Mouse (Mus musculus) forebrain, embryonic 16.5 days (tissue): ENCODE results near the gene Rgma. TPM values are rescaled to one million over a fixed set of nuclear protein-coding genes. Genes with fewer than 3 reads are reported as not detected.

Experiments
- ATAC-seq: fragments of 200-750 bp; cut with Nextera tagmentation; 2 replicates; pipeline ENCODE4 v1.8.0; 2017; ENCODE audit warnings: mild to moderate bottlenecking, moderate library complexity
- H3K27ac ChIP-seq: fragments of 300-500 bp; sonication (generic); 2 replicates; pipeline ENCODE4 v1.5.1; 2014; ENCODE audit warnings: low read length, control low read depth
- H3K27me3 ChIP-seq: fragments of 300-500 bp; sonication (generic); replicated peaks from 2 replicates; pipeline ENCODE4 v1.6.1; 2014; ENCODE audit warnings: low read length; ENCODE audit not compliant: control insufficient read depth, insufficient read depth
- H3K36me3 ChIP-seq: fragments of 300-500 bp; sonication (generic); 2 replicates; pipeline ENCODE4 v1.6.1; 2014; ENCODE audit not compliant: control insufficient read depth, insufficient read depth
- H3K4me1 ChIP-seq: fragments of 300-500 bp; sonication (generic); replicated peaks from 2 replicates; pipeline ENCODE4 v1.6.1; 2014; ENCODE audit warnings: low read length; ENCODE audit not compliant: control insufficient read depth, insufficient read depth
- H3K4me2 ChIP-seq: fragments of 300-500 bp; sonication (generic); 2 replicates; pipeline ENCODE4 v1.6.1; 2014; ENCODE audit warnings: mild to moderate bottlenecking, low read length, control low read depth
- H3K4me3 ChIP-seq: fragments of 300-500 bp; sonication (generic); replicated peaks from 2 replicates; pipeline ENCODE4 v1.5.1; 2014; ENCODE audit warnings: mild to moderate bottlenecking, low read length, control low read depth
- H3K9ac ChIP-seq: fragments of 300-500 bp; sonication (generic); replicated peaks from 2 replicates; pipeline ENCODE4 v1.6.1; 2014; ENCODE audit warnings: low read depth, low read length, control low read depth
- H3K9me3 ChIP-seq: fragments of 300-500 bp; sonication (generic); 2 replicates; pipeline ENCODE4 v1.6.1; 2016; ENCODE audit warnings: low read length; ENCODE audit not compliant: control insufficient read depth
- WGBS: fragments of 180-500 bp; shearing (Covaris S2); extraction: QIAGEN DNeasy Blood & Tissue Kit; methylation state at CpG from one replicate; pipeline ENCODE4 v1.1.7; 2014; 5-methylcytosine and 5-hydroxymethylcytosine counted together
- polyA plus RNA-seq: library from polyadenylated mRNA; unstranded; fragments of >200 nt; fragmentation: Nextera tagmentation; extraction: Ambion mirVana; gene quantifications from 2 replicates; pipeline ENCODE4 v1.2.1, GENCODE M21; 2015

Rgma gene
- polyA plus RNA-seq, 1 experiment from 2014 or later, result 22.2 TPM

- no peak overlapping the region for H3K9ac ChIP-seq
- no peak overlapping the region for H3K4me3 ChIP-seq
- no peak overlapping the region for H3K4me2 ChIP-seq
- ATAC-seq, result no peak; the same call in 1 of the 2 replicates
- WGBS, result 34% methylated on average over 7 of the region's 7 CpGs
- no peaks in the 10 kb centered on the region for H3K36me3 ChIP-seq
- H3K9me3 ChIP-seq, result no peaks in the 10 kb centered on the region
- H3K27me3 ChIP-seq, result no peaks in the 10 kb centered on the region
- peaks cover 8% of the 10 kb centered on the region for H3K4me1 ChIP-seq
- H3K27ac ChIP-seq, result no peak overlapping the region
Measured at GRCm38 (mm10) chr7:73365965-73366364, 9.3 kb upstream of the Rgma start.

- Histone ChIP-seq H3K36me3 (no peaks in the 10 kb centered on the region), H3K9ac (no peak overlapping the region), H3K27me3 (no peaks in the 10 kb centered on the region), H3K9me3 (no peaks in the 10 kb centered on the region), H3K4me3 (no peak overlapping the region), H3K4me2 (no peak overlapping the region), H3K4me1 (peaks cover 17% of the 10 kb centered on the region), H3K27ac (no peak overlapping the region)
- 90% methylated on average over 10 of the region's 10 CpGs for WGBS
- no peak for ATAC-seq
Measured at GRCm38 (mm10) chr7:73367681-73368464, 7.4 kb upstream of the Rgma start.

GRCm38 (mm10) chr7:73369992-73370391 is 5.3 kb upstream of the Rgma start:
- ATAC-seq, result no peak
- no peak overlapping the region for H3K4me2 ChIP-seq
- H3K4me3 ChIP-seq, result no peak overlapping the region
- peaks cover 24% of the 10 kb centered on the region for H3K4me1 ChIP-seq
- H3K9me3 ChIP-seq, result no peaks in the 10 kb centered on the region
- H3K27me3 ChIP-seq, result 0 out of 2 replicates have a peak, but pooled peaks cover 4% of the 10 kb centered on the region
- H3K36me3 ChIP-seq, result no peaks in the 10 kb centered on the region
- 87% methylated on average over 4 of the region's 4 CpGs for WGBS
- no peak overlapping the region for H3K9ac ChIP-seq
- H3K27ac ChIP-seq, result no peak overlapping the region

GRCm38 (mm10) chr7:73371587-73372321 is 3.6 kb upstream of the Rgma start:
- H3K9me3 ChIP-seq, result no peaks in the 10 kb centered on the region
- peak overlapping the region; percentile 40; the same call in 1 of the 2 replicates for H3K4me3 ChIP-seq
- H3K4me1 ChIP-seq, result peaks cover 22% of the 10 kb centered on the region
- H3K4me2 ChIP-seq, result peak overlapping the region; percentile 74
- WGBS, result 56% methylated on average over 10 of the region's 10 CpGs
- no peak for ATAC-seq
- H3K36me3 ChIP-seq, result no peaks in the 10 kb centered on the region
- H3K27me3 ChIP-seq, result 0 out of 2 replicates have a peak, but pooled peaks cover 4% of the 10 kb centered on the region
- H3K9ac ChIP-seq, result peak overlapping the region; percentile 57; the same call in 1 of the 2 replicates
- no peak overlapping the region for H3K27ac ChIP-seq

- WGBS, result 2% methylated on average over 29 of the region's 29 CpGs
- ATAC-seq, result no peak
- peak overlapping the region; percentile 40 for H3K4me3 ChIP-seq
- no peaks in the 10 kb centered on the region for H3K36me3 ChIP-seq
- H3K9me3 ChIP-seq, result no peaks in the 10 kb centered on the region
- 0 out of 2 replicates have a peak, but pooled peaks cover 4% of the 10 kb centered on the region for H3K27me3 ChIP-seq
- H3K4me1 ChIP-seq, result peaks cover 29% of the 10 kb centered on the region
- no peak overlapping the region for H3K27ac ChIP-seq
- H3K9ac ChIP-seq, result peak overlapping the region; percentile 57
- H3K4me2 ChIP-seq, result peak overlapping the region; percentile 74
Measured at GRCm38 (mm10) chr7:73372352-73372970, 2.8 kb upstream of the Rgma start.

GRCm38 (mm10) chr7:73374727-73375126 is 582 bp upstream of the Rgma start:
- Histone ChIP-seq H3K4me2 (peak overlapping the region; percentile 87), H3K36me3 (no peaks in the 10 kb centered on the region), H3K4me1 (peaks cover 41% of the 10 kb centered on the region), H3K4me3 (peak overlapping the region; percentile 73), H3K27me3 (0 out of 2 replicates have a peak, but pooled peaks cover 4% of the 10 kb centered on the region), H3K9me3 (no peaks in the 10 kb centered on the region), H3K27ac (peak overlapping the region; percentile 82), H3K9ac (peak overlapping the region; percentile 84)
- WGBS, result 1% methylated on average over 14 of the region's 14 CpGs
- ATAC-seq, result peak; percentile 36

- H3K27me3 ChIP-seq, result 0 out of 2 replicates have a peak, but pooled peaks cover 4% of the 10 kb centered on the region
- H3K4me2 ChIP-seq, result peak overlapping the region; percentile 87
- H3K9me3 ChIP-seq, result no peaks in the 10 kb centered on the region
- peak overlapping the region; percentile 84 for H3K9ac ChIP-seq
- H3K27ac ChIP-seq, result peak overlapping the region; percentile 82
- peak overlapping the region; percentile 73 for H3K4me3 ChIP-seq
- no peaks in the 10 kb centered on the region for H3K36me3 ChIP-seq
- ATAC-seq, result peak; percentile 57
- under 1% methylated on average over 39 of the region's 39 CpGs for WGBS
- H3K4me1 ChIP-seq, result peaks cover 45% of the 10 kb centered on the region
Measured at GRCm38 (mm10) chr7:73376101-73377001, 1.0 kb downstream of the Rgma start.

- H3K4me1 ChIP-seq, result peaks cover 43% of the 10 kb centered on the region
- peak overlapping the region; percentile 87 for H3K4me2 ChIP-seq
- peak overlapping the region; percentile 71 for H3K27ac ChIP-seq
- ATAC-seq, result no peak
- WGBS, result 6% methylated on average over 12 of the region's 12 CpGs
- no peaks in the 10 kb centered on the region for H3K9me3 ChIP-seq
- peak overlapping the region; percentile 73 for H3K4me3 ChIP-seq
- no peaks in the 10 kb centered on the region for H3K36me3 ChIP-seq
- H3K27me3 ChIP-seq, result 0 out of 2 replicates have a peak, but pooled peaks cover 4% of the 10 kb centered on the region
- H3K9ac ChIP-seq, result peak overlapping the region; percentile 65
Measured at GRCm38 (mm10) chr7:73377307-73377706, 2.0 kb downstream of the Rgma start.
